Mouse (Mus musculus) testis, adult 2 months (tissue): ENCODE data around the gene Bank1.
"Not testable (repeated sequence)": the region's sequence is repeated elsewhere in the genome, so short reads cannot be mapped to it uniquely, and the experiment has no call there.

Source experiments
- CTCF ChIP-seq: fragments of 200-500 bp; IDR thresholded peaks from 2 replicates; pipeline ENCODE4 v1.5.1; 2012; ENCODE audit warnings: low read depth, mild to moderate bottlenecking, inconsistent platforms, low read length, moderate library complexity; ENCODE audit not compliant: control insufficient read depth, insufficient read depth, insufficient replicate concordance
- POLR2A ChIP-seq: fragments of 200-500 bp; IDR thresholded peaks from 2 replicates; pipeline ENCODE4 v1.6.1; 2012; ENCODE audit warnings: low read depth, mild to moderate bottlenecking, inconsistent platforms, low read length, moderate library complexity; ENCODE audit not compliant: control insufficient read depth

DNA sequence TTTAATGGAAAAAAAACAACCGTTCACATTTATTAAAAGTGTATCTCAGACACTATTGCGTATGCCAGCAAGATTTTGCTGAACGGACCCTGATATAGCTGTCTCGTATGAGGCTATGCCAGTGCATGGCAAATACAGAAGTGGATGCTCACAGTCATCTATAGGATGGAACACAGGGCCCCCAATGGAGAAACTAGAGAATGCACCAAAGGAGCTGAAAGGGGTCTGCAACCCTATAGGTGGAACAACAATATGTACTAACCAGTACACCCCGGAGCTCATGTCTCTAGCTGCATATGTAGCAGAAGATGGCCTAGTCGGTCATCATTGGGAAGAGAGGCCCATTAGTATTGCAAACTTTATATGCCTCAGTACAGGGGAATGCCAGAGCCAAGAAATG is 1.1 kb downstream of the Bank1 start:
- TF ChIP-seq CTCF, POLR2A: not testable (repeated sequence)
